Mouse (Mus musculus) G1E (cell line): ENCODE data around the gene Prss38.

Experiments used
- CTCF ChIP-seq: IDR thresholded peaks from 2 replicates; pipeline ENCODE4 v1.5.1; 2012; ENCODE audit warnings: low read depth, low read length, inconsistent platforms, mixed read lengths
- GATA1 ChIP-seq: IDR thresholded peaks from 2 replicates; pipeline ENCODE4 v1.6.1; 2012; ENCODE audit warnings: borderline replicate concordance, low read length, inconsistent platforms, mixed read lengths
- POLR2AphosphoS5 ChIP-seq: IDR thresholded peaks from 2 replicates; pipeline ENCODE4 v1.6.1; 2012; ENCODE audit warnings: low read depth, low read length, inconsistent platforms; ENCODE audit not compliant: insufficient replicate concordance

DNA sequence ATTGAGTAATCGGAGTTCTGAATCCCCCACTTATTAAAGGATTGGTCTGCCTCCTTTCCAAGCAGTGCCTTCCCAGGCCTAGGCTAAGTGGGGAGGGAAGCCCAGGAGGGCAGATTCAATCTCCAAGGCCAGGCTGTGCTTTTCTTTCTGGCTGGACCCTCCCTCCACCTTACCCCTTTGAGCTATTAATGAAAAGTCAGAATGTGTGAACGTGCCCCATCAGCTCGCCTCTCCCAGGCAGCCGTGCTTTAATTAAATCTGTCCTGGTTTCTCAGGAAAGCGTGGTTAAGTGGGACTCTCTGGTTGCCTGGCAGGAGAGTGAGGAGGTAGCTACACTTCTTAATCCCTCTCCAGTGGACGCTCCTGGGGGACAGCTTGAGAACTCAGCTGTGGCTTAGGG lies 45.8 kb downstream of the Prss38 start:
- TF ChIP-seq GATA1 (no peak), CTCF (no peak), POLR2AphosphoS5 (no peak)
